Mouse (Mus musculus): ENCODE results near the gene Mrpl42. TPM values are rescaled to one million over a fixed set of nuclear protein-coding genes. Genes with fewer than 3 reads are reported as not detected.

Mrpl42 gene
- polyA plus RNA-seq, 1 experiment from 2014 or later = 240 TPM

GRCm38 (mm10) chr10:95438941-95439340 lies 62.8 kb downstream of the Mrpl42 start:
- no peak for ATAC-seq
- Histone ChIP-seq H3K27me3 (ENCODE audit: control insufficient read depth, insufficient read depth, low read depth, low read length) (no peaks in the 10 kb centered on the region), H3K9me3 (replicated peaks; ENCODE audit: control insufficient read depth, low read length, poor library complexity, severe bottlenecking) (no peaks in the 10 kb centered on the region), H3K4me2 (ENCODE audit: low read length) (no peak overlapping the region), H3K4me1 (ENCODE audit: control insufficient read depth, insufficient read depth, low read length) (no peaks in the 10 kb centered on the region), H3K9ac (ENCODE audit: low read depth, low read length) (no peak overlapping the region), H3K27ac (ENCODE audit: low read length) (no peak overlapping the region), H3K36me3 (ENCODE audit: control insufficient read depth, insufficient read depth, low read length) (no peaks in the 10 kb centered on the region), H3K4me3 (ENCODE audit: low read depth, low read length) (no peak overlapping the region)
- 85% methylated on average over 11 of the region's 11 CpGs for WGBS

Other genes starting within 250 kb of the Mrpl42 start
- 10.6 and 11.1 TPM in 2 replicates for gene Cradd, start 177.8 kb downstream of the Mrpl42 start, polyA plus RNA-seq (2015; fragmentation: Nextera tagmentation; extraction: Ambion mirVana)
- 122 and 131 TPM in 2 replicates for gene Socs2, start 84.8 kb downstream of the Mrpl42 start, polyA plus RNA-seq (2015; fragmentation: Nextera tagmentation; extraction: Ambion mirVana)
- 372 and 373 TPM in 2 replicates for gene Ube2n, start 13.2 kb upstream of the Mrpl42 start, polyA plus RNA-seq (2015; fragmentation: Nextera tagmentation; extraction: Ambion mirVana)
- gene Nudt4, start 62.2 kb upstream of the Mrpl42 start, polyA plus RNA-seq (2015; fragmentation: Nextera tagmentation; extraction: Ambion mirVana) = 59.9 and 61.0 TPM in 2 replicates
- not detected in 2 replicates for gene Anapc15-ps, start 171.5 kb upstream of the Mrpl42 start, polyA plus RNA-seq (2015; fragmentation: Nextera tagmentation; extraction: Ambion mirVana)